Mouse (Mus musculus): ENCODE data around the gene Fchsd2. TPM values are rescaled to one million over a fixed set of nuclear protein-coding genes. Genes with fewer than 3 reads are reported as not detected.
A peak's percentile ranks its signal among the peaks of the same experiment; 100 is the strongest.
"Not testable (repeated sequence)": the region's sequence is repeated elsewhere in the genome, so short reads cannot be mapped to it uniquely, and the experiment has no call there.

Fchsd2 gene
- polyA plus RNA-seq, 1 experiment from 2014 or later: 20.3 TPM

GRCm38 (mm10) chr7:101138819-101139218 lies 46.2 kb downstream of the Fchsd2 start:
- H3K4me1 ChIP-seq: no peaks in the 10 kb centered on the region
- H3K27me3 ChIP-seq (ENCODE audit: poor library complexity, severe bottlenecking): no peaks in the 10 kb centered on the region
- 89% methylated on average over 1 of the region's 1 CpGs for WGBS
- no peak overlapping the region for H3K4me3 ChIP-seq
- H3K36me3 ChIP-seq (replicated peaks): peaks cover 24% of the 10 kb centered on the region
- H3K9me3 ChIP-seq: no peaks in the 10 kb centered on the region
- H3K27ac ChIP-seq: no peak overlapping the region
- DNase-seq (ENCODE audit: extremely low spot score, low spot score): no peak

- no peaks in the 10 kb centered on the region for H3K27me3 ChIP-seq (ENCODE audit: poor library complexity, severe bottlenecking)
- 72% methylated on average over 2 of the region's 2 CpGs for WGBS
- H3K4me3 ChIP-seq: no peak overlapping the region
- H3K27ac ChIP-seq: no peak overlapping the region
- no peaks in the 10 kb centered on the region for H3K4me1 ChIP-seq
- peaks cover 22% of the 10 kb centered on the region for H3K36me3 ChIP-seq (replicated peaks)
- no peaks in the 10 kb centered on the region for H3K9me3 ChIP-seq
- no peak for DNase-seq (ENCODE audit: extremely low spot score, low spot score)
These were observed 50.2 kb downstream of the Fchsd2 start for GRCm38 (mm10) chr7:101142907-101143306.

- no peak for DNase-seq (ENCODE audit: extremely low spot score, low spot score)
- Histone ChIP-seq H3K36me3 (replicated peaks) (peaks cover 22% of the 10 kb centered on the region), H3K27ac (no peak overlapping the region), H3K4me1 (no peaks in the 10 kb centered on the region), H3K4me3 (no peak overlapping the region), H3K9me3 (no peaks in the 10 kb centered on the region), H3K27me3 (ENCODE audit: poor library complexity, severe bottlenecking) (no peaks in the 10 kb centered on the region)
- 83% methylated on average over 2 of the region's 2 CpGs for WGBS
These were observed 51.6 kb downstream of the Fchsd2 start for GRCm38 (mm10) chr7:101144222-101144621.

GRCm38 (mm10) chr7:101149039-101149438 lies 56.4 kb downstream of the Fchsd2 start:
- 90% methylated on average over 3 of the region's 3 CpGs for WGBS
- peaks cover 2% of the 10 kb centered on the region; the same call in 1 of the 2 replicates for H3K36me3 ChIP-seq (replicated peaks)
- H3K27me3 ChIP-seq (ENCODE audit: poor library complexity, severe bottlenecking): no peaks in the 10 kb centered on the region
- no peaks in the 10 kb centered on the region for H3K4me1 ChIP-seq
- H3K9me3 ChIP-seq: no peaks in the 10 kb centered on the region
- no peak overlapping the region for H3K27ac ChIP-seq
- no peak overlapping the region for H3K4me3 ChIP-seq
- DNase-seq (ENCODE audit: extremely low spot score, low spot score): no peak

- H3K27ac ChIP-seq; H3K9me3 ChIP-seq; DNase-seq (ENCODE audit: extremely low spot score, low spot score); H3K27me3 ChIP-seq (ENCODE audit: poor library complexity, severe bottlenecking); H3K4me3 ChIP-seq; H3K36me3 ChIP-seq (replicated peaks): not testable (repeated sequence)
- peaks cover 19% of the 10 kb centered on the region for H3K4me1 ChIP-seq
- WGBS: 97% methylated on average over 15 of the region's 15 CpGs
These were observed 62.2 kb downstream of the Fchsd2 start for GRCm38 (mm10) chr7:101154883-101155282.

GRCm38 (mm10) chr7:101155284-101155683 lies 62.6 kb downstream of the Fchsd2 start:
- DNase-seq (ENCODE audit: extremely low spot score, low spot score): no peak
- Histone ChIP-seq H3K4me1 (peaks cover 23% of the 10 kb centered on the region), H3K27me3 (ENCODE audit: poor library complexity, severe bottlenecking) (no peaks in the 10 kb centered on the region), H3K4me3 (no peak overlapping the region), H3K27ac (no peak overlapping the region), H3K9me3 (no peaks in the 10 kb centered on the region), H3K36me3 (replicated peaks) (no peaks in the 10 kb centered on the region)
- WGBS: 97% methylated on average over 3 of the region's 3 CpGs

GRCm38 (mm10) chr7:101160266-101160665 lies 67.6 kb downstream of the Fchsd2 start:
- peak overlapping the region; percentile 78; the same call in 1 of the 2 replicates for H3K27ac ChIP-seq
- no peak for DNase-seq (ENCODE audit: extremely low spot score, low spot score)
- H3K36me3 ChIP-seq (replicated peaks): no peaks in the 10 kb centered on the region
- H3K4me3 ChIP-seq: no peak overlapping the region
- H3K27me3 ChIP-seq (ENCODE audit: poor library complexity, severe bottlenecking): no peaks in the 10 kb centered on the region
- 27% methylated on average over 2 of the region's 2 CpGs for WGBS
- no peaks in the 10 kb centered on the region for H3K9me3 ChIP-seq
- H3K4me1 ChIP-seq: peaks cover 31% of the 10 kb centered on the region

- Histone ChIP-seq H3K36me3 (replicated peaks) (no peaks in the 10 kb centered on the region), H3K27me3 (ENCODE audit: poor library complexity, severe bottlenecking) (no peaks in the 10 kb centered on the region)
These were observed 70.1 kb downstream of the Fchsd2 start for GRCm38 (mm10) chr7:101162781-101163180.

GRCm38 (mm10) chr7:101163878-101164277 lies 71.2 kb downstream of the Fchsd2 start:
- Histone ChIP-seq H3K27ac (no peak overlapping the region), H3K9me3 (no peaks in the 10 kb centered on the region), H3K36me3 (replicated peaks) (no peaks in the 10 kb centered on the region), H3K4me3 (no peak overlapping the region), H3K4me1 (peaks cover 39% of the 10 kb centered on the region), H3K27me3 (ENCODE audit: poor library complexity, severe bottlenecking) (no peaks in the 10 kb centered on the region)
- no peak for DNase-seq (ENCODE audit: extremely low spot score, low spot score)
- WGBS: 80% methylated on average over 4 of the region's 4 CpGs

More at GRCm38 (mm10) chr7:101162781-101163180, 70.1 kb downstream of the Fchsd2 start:
- H3K4me3 ChIP-seq: no peak overlapping the region
- H3K27ac ChIP-seq: no peak overlapping the region
- no peak for DNase-seq (ENCODE audit: extremely low spot score, low spot score)
- H3K9me3 ChIP-seq: no peaks in the 10 kb centered on the region
- peaks cover 39% of the 10 kb centered on the region for H3K4me1 ChIP-seq
- WGBS: 86% methylated on average over 1 of the region's 1 CpGs

GRCm38 (mm10) chr7:101166568-101166967 lies 73.9 kb downstream of the Fchsd2 start:
- no peak for DNase-seq (ENCODE audit: extremely low spot score, low spot score)
- 13% methylated on average over 2 of the region's 2 CpGs for WGBS
- no peak overlapping the region for H3K4me3 ChIP-seq
- no peaks in the 10 kb centered on the region for H3K27me3 ChIP-seq (ENCODE audit: poor library complexity, severe bottlenecking)
- H3K36me3 ChIP-seq (replicated peaks): no peaks in the 10 kb centered on the region
- H3K27ac ChIP-seq: no peak overlapping the region
- no peaks in the 10 kb centered on the region for H3K9me3 ChIP-seq
- H3K4me1 ChIP-seq: peaks cover 16% of the 10 kb centered on the region

- H3K4me3 ChIP-seq: no peak overlapping the region
- no peaks in the 10 kb centered on the region for H3K9me3 ChIP-seq
- 65% methylated on average over 3 of the region's 3 CpGs for WGBS
- H3K27me3 ChIP-seq (ENCODE audit: poor library complexity, severe bottlenecking): no peaks in the 10 kb centered on the region
- peaks cover 24% of the 10 kb centered on the region for H3K4me1 ChIP-seq
- H3K36me3 ChIP-seq (replicated peaks): no peaks in the 10 kb centered on the region
- no peak for DNase-seq (ENCODE audit: extremely low spot score, low spot score)
- H3K27ac ChIP-seq: no peak overlapping the region
These were observed 77.8 kb downstream of the Fchsd2 start for GRCm38 (mm10) chr7:101170482-101170881.

GRCm38 (mm10) chr7:101171002-101171401 lies 78.3 kb downstream of the Fchsd2 start:
- DNase-seq (ENCODE audit: extremely low spot score, low spot score): no peak

GRCm38 (mm10) chr7:101173331-101173730 lies 80.7 kb downstream of the Fchsd2 start:
- no peak for DNase-seq (ENCODE audit: extremely low spot score, low spot score)
- H3K4me1 ChIP-seq: peaks cover 11% of the 10 kb centered on the region
- H3K27me3 ChIP-seq (ENCODE audit: poor library complexity, severe bottlenecking): no peaks in the 10 kb centered on the region
- no peaks in the 10 kb centered on the region for H3K36me3 ChIP-seq (replicated peaks)
- no peaks in the 10 kb centered on the region for H3K9me3 ChIP-seq
- H3K27ac ChIP-seq: no peak overlapping the region
- WGBS: 72% methylated on average over 3 of the region's 3 CpGs
- no peak overlapping the region for H3K4me3 ChIP-seq

More at GRCm38 (mm10) chr7:101171002-101171401, 78.3 kb downstream of the Fchsd2 start:
- no peaks in the 10 kb centered on the region for H3K36me3 ChIP-seq (replicated peaks)
- no peaks in the 10 kb centered on the region for H3K27me3 ChIP-seq (ENCODE audit: poor library complexity, severe bottlenecking)
- no peak overlapping the region for H3K4me3 ChIP-seq
- H3K4me1 ChIP-seq: peaks cover 23% of the 10 kb centered on the region
- no peak overlapping the region for H3K27ac ChIP-seq
- 93% methylated on average over 1 of the region's 1 CpGs for WGBS
- no peaks in the 10 kb centered on the region for H3K9me3 ChIP-seq

- Histone ChIP-seq H3K27ac (no peak overlapping the region), H3K4me1 (peaks cover 3% of the 10 kb centered on the region), H3K4me3 (no peak overlapping the region), H3K9me3 (no peaks in the 10 kb centered on the region), H3K27me3 (ENCODE audit: poor library complexity, severe bottlenecking) (no peaks in the 10 kb centered on the region), H3K36me3 (replicated peaks) (no peaks in the 10 kb centered on the region)
- WGBS: 93% methylated on average over 2 of the region's 2 CpGs
- no peak for DNase-seq (ENCODE audit: extremely low spot score, low spot score)
These were observed 86.1 kb downstream of the Fchsd2 start for GRCm38 (mm10) chr7:101178751-101179150.

All from forebrain, embryonic 10.5 days (tissue).